Mouse (Mus musculus): ENCODE results near the gene Ndrg4.

Gene Ndrg4

GRCm38 (mm10) chr8:95678024-95678611 lies 1.3 kb downstream of the Ndrg4 start:
- WGBS: 1% methylated on average over 56 of the region's 70 CpGs

GRCm38 (mm10) chr8:95688073-95688672 lies 11.4 kb downstream of the Ndrg4 start:
- 31% methylated on average over 10 of the region's 10 CpGs for WGBS

- 71% methylated on average over 13 of the region's 13 CpGs for WGBS
Measured at GRCm38 (mm10) chr8:95690929-95691541, 14.3 kb downstream of the Ndrg4 start.

- WGBS: 16% methylated on average over 6 of the region's 6 CpGs
Measured at GRCm38 (mm10) chr8:95694631-95695030, 17.9 kb downstream of the Ndrg4 start.

DNA sequence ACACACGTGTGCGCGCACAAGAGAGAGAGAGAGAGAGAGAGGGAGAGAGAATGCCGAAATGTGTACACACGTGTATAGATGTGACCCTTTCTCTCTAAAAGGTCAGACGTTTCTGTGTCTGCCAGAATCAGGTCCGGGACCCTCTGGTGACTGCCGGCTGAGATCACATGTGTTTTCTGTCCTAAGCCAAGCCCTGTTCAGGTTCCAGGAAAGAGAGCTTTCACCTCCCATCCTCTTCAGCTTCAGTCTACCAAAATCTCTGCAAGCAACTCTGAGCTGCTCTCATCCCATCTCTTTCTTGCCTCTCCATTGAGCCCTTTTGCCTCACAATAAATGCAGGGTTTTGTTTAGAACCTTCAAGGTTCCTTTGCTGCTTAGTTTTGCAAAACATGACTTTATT lies 19.9 kb downstream of the Ndrg4 start:
- 53% methylated on average over 8 of the region's 8 CpGs for WGBS

- under 1% methylated on average over 11 of the region's 11 CpGs for WGBS
Measured at GRCm38 (mm10) chr8:95697128-95697527, 20.3 kb downstream of the Ndrg4 start.

- WGBS: 24% methylated on average over 6 of the region's 6 CpGs
Measured at GRCm38 (mm10) chr8:95698179-95698578, 21.4 kb downstream of the Ndrg4 start.

DNA sequence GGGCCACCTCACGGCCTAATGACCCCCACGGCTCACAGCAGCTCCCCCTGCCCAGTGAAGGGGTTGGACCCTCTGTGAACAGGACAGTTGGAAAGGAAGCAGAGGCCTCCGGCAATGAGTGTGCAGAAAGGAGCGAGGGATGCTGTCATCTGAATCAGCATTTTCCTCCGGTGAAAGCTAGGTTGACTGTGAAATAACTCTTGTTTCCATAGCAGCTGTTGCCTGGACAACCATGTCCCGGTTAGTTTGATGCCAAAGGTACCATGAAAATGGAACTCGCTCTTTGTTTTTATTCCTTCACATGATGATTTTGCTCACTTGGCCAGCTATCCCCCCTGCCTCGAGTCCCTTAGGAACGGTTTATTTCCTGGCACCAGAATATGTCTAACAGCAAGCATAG lies 23.5 kb downstream of the Ndrg4 start:
- WGBS: 19% methylated on average over 9 of the region's 9 CpGs

DNA sequence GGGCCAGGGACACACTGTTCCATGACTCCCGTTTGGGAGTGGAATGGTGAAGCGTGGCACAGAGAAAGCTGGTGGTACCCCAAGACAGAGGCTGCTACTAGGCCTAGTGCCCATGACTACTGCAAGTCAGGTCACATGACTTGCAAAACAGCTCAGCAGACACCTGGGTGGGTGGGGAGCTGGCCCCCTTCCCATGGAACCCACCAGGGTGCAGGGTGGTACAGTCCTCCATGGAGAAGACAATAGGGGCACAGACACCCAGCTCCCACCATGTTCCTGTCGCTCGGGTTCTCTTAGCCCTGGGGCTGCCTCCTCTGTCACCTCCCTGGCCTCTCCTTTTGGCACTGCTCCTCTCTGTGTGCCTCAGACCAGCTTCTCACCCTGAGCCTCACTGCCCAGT lies 25.0 kb downstream of the Ndrg4 start:
- 62% methylated on average over 4 of the region's 4 CpGs for WGBS

DNA sequence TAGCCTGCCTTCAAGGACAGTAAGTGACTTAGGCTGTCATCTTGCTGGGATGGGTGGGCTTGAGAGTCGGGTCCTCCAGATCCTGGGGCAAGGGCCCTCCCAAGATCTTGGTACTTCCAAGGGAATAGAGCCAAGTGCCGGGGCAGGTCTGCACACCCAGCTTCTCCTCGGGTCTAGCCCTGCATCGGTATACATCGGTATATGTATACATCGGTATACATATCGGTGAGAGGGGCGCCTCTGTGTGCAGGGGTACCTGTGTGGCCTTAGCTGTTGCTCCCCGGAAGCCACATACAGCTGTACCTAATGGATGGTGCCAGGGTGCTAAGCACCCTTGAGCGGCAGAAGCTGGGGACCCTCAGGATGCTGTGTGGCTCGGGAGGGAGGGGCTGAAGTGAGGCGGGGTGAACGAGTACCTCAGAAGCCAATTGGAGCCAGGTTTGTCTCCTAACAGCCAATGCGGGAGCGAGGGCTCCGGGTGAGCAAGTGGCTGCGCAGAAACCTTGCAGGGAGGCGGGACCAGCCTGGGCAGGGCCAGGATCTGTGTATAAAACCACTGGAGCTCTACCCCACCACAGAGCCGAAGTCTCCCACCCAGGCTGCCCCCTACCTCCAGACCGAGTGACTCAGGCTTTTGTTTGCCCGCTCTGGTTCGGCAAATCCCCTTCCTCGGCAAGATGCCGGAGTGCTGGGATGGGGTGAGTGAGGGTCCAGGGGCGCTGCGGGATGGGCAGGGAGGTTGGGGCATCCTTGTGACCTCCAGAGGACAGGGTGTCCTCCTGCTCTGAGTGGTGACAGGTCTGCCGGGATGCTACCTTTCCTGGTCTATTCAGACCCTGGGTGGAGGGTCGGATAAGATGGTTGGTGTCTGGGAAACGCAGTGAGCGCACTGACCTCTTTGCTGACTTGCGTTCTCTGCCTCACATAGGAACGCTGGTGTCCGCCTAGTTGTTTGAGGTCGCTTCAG lies 26.0 kb downstream of the Ndrg4 start:
- WGBS: under 1% methylated on average over 34 of the region's 34 CpGs

DNA sequence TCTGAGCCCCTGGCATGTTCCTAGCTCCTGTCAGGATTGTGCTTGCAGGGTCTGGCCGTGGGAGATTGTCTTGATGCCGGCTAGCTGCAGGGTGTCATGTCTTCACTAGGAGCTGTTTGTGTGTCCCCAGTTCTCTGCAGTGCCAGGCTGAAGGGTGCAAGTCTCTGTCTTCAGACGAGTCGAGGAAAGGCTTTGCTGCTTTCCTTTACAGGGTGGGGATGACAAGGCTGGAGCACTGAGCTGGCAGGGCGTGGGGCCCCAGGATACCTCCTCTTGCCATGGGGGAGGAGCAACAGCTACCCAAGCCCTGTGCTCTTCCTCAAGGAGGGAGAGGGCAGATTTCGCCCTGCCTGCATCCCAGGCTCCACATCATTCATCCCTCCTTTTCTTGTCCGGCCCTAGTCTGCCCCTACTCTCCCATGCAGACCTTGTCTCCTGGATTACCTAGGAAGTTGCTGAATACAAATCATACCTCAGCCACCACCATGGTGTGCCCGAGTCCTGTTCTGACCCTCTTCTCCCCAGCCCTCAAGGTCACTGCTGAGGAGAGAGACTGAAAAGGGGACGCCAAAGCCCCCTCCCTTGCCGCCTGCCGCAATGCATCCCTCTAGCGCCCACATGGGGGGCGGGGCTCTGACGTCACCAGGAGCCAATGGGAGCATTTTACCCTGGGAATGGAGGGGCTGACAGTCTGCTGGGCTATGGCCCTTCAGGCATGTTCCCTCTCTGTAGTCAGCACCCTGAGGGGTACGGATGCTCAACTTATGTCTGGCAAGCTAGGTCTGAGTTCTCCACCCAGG lies 26.9 kb downstream of the Ndrg4 start:
- WGBS: 2% methylated on average over 15 of the region's 15 CpGs

DNA sequence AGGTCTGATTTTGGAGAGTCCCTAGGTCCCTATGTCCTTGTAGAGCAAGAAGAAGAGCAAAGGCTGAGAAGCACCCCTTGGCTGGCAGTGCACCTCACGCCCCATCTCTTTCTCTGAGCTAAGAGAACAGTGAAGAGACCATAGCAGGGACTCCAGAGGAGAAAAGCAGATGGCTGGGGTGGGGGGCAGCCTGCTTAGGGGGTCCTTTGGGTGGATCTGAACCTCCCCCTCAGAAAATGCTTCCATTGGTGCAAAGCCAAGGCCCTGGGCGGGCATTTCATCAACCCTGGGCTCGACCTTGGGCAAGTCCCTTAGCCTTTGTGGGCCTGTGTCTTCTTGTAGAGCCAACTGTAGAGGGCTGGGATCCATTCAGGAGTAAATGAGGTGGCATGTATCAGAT lies 27.8 kb downstream of the Ndrg4 start:
- 55% methylated on average over 3 of the region's 3 CpGs for WGBS

GRCm38 (mm10) chr8:95709579-95709978 lies 32.8 kb downstream of the Ndrg4 start:
- WGBS: 83% methylated on average over 7 of the region's 7 CpGs

DNA sequence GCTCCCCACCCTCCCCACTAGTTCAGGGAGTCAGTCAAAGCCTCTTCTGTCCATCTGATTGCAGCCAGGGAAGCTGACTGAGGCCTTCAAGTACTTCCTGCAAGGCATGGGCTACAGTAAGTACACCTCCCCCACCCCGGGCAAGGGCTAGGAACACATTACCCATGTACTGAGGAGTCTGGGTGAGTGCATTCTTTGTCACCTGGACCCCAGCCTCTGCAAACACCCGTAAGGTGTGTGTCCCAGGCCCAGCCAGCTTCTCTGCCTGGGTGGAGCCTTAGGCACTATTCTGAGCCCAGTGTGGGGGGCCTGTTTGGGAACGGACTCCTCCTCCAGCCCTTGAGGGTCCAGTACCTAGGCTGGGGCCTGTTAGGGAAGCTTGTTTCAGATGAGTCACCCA lies 34.2 kb downstream of the Ndrg4 start:
- 71% methylated on average over 3 of the region's 3 CpGs for WGBS

DNA sequence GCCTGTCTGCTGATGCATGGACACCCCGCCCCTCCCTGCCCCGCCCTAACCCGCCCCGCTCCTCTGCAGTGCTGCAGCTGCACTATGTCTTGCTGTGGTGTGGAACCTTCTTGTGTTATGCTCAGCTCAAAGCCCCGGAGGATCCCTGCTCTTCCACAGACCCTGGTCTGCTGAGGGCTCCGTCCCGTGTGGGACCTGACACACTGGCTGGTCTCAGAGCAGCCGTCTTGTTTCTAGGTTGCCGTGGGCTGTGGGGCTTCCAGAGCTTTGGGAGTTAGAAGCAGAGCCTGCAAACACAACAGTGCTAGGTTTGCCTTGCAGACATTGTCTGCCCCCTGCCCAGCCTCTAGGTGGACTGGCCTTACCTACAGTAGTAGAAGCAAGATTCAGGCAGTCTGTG lies 35.6 kb downstream of the Ndrg4 start:
- 71% methylated on average over 9 of the region's 9 CpGs for WGBS

- WGBS: 68% methylated on average over 19 of the region's 19 CpGs
Measured at GRCm38 (mm10) chr8:95713100-95714010, 36.6 kb downstream of the Ndrg4 start.

DNA sequence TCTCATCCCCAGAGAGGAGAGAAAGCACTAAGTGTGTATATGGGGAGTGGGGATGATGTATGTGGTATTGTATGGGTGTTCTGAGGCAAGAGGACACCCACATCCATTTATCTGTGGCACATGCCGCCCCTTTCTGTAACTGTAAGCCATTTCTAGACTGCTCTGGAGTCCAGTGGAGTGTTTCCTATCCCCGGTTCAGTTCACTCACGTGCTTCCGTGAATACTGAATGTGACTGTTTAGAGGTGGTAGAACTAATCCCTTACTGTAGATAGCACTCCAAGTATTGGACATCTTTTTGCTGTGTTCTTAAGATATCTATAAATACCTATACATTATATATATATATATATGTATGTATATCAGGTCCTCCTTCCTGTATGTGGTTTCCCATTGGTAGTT lies 37.6 kb downstream of the Ndrg4 start:
- 42% methylated on average over 4 of the region's 4 CpGs for WGBS

DNA sequence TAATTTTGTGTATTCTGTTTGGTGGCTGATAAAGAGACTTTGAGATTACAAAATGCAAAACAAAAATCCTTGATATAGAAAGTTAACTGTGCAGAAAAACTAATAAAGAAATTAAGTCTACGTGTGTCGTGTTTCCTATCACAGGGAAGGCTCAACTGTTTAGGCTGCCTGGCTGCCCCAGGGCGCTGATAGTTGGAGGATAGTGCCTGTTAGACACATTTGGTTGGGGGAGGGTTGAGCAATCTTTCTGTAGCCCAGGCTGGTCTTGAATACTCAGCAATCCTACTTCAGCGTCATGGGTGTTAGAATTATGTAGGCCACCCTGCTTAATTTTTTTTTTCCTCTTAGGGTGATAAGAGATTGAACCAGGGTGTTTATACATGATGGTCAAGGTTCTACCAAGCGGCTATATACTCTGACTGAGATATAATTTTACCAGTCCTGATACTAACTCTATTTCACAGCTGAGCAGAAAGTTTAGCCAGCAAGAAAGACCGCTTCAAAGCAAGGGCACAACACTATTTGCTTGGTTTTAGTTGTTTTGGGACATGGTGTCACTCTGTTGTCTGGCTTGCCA lies 38.1 kb downstream of the Ndrg4 start:
- 53% methylated on average over 6 of the region's 6 CpGs for WGBS

- under 1% methylated on average over 79 of the region's 79 CpGs for WGBS
Measured at GRCm38 (mm10) chr8:95715676-95716531, 39.1 kb downstream of the Ndrg4 start, which contains the start of gene Setd6. TSS of gene Setd6 (plus strand) at chr8:95715881.

All from cerebral cortex, adult 2 months (tissue).